In the genomic region with DNA sequence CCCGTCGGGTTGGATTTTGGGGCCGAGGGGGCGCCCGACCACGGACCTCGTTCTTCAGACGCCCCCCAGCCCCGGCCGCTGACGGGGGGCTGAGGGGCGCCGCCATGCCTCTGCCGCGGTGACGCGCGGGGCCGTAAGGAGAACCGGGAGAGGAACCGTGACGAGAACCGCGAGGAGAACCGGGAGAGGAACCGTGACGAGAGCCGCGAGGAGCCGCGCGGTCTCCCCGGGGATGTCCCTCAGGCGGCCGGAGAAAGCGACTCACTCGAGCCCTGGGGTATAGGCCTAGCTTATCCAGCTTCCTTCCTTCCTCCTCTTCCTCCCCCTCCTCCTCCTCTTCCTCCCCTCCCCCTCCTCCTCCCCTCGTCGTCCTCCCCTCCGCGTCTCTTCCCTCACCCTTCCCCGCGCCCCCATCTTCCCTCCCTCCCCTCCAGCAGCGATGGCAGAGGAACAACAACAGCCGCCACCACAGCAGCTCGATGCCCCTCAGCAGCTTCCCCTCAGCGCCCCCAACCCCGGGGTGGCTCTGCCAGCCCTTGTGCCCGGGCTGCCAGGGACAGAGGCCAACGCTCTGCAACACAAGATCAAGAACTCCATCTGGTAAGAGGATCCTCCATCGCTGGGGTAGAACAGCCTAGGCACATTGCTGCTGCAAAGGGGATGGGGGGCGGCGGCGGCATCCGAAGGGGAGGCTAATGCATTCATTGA, we compare ENCODE assay signal across 8 mouse cellular contexts. TPM values are rescaled to one million over a fixed set of nuclear protein-coding genes. Genes with fewer than 3 reads are reported as not detected.
DNase-seq lines count a peak whose midpoint lies in the region; ATAC-seq lines count a peak whose summit lies in the region.

No protein-coding gene starts in this region.

- peak overlapping the region; percentile 99 for H3K27ac ChIP-seq in hindbrain, embryonic 10.5 days

- H3K9me3 ChIP-seq in hindbrain, embryonic 10.5 days, result no peaks in the 10 kb centered on the region

- H3K4me1 ChIP-seq in hindbrain, embryonic 10.5 days (replicated peaks), result peaks cover 36% of the 10 kb centered on the region

- DNase-seq in MN1 (ENCODE audit: low spot score), result peak; percentile 54
- peak; percentile 72 for DNase-seq in cerebellum, adult 9-10 months
- DNase-seq in hindbrain, embryonic 10.5 days (ENCODE audit: low spot score), result peak; percentile 79
- DNase-seq in layer of hippocampus, postnatal 25 days (ENCODE audit: extremely low spot score in 1 of 2, low spot score in 1 of 2), result peak; percentile 45 to 54
- peak; percentile 62 for DNase-seq in lung, postnatal 10 days
- peak; percentile 59 for DNase-seq in ovary, postnatal 36 days (ENCODE audit: low spot score)
- DNase-seq in thymus, postnatal 14 days, result peak; percentile 77

- peak; percentile 18; the same call in 1 of the 2 replicates for ATAC-seq in frontal cortex, adult (ENCODE audit: low TSS enrichment)

- H3K36me3 ChIP-seq in hindbrain, embryonic 10.5 days, result no peaks in the 10 kb centered on the region

- H3K27me3 ChIP-seq in hindbrain, embryonic 10.5 days (ENCODE audit: insufficient read depth, poor library complexity, severe bottlenecking), result no peaks in the 10 kb centered on the region

- under 1% methylated on average over 54 of the region's 55 CpGs for WGBS in hindbrain, embryonic 10.5 days

- H3K4me3 ChIP-seq in hindbrain, embryonic 10.5 days, result peak overlapping the region; percentile 97

RNA-seq across cellular contexts. Expression of gene Rfx7, which starts 0.5 kb away (rescaled TPM):
- 14.3 and 14.7 TPM in 2 replicates for polyA plus RNA-seq in hindbrain, embryonic 10.5 days (2016; fragmentation: Nextera tagmentation; extraction: Ambion mirVana)
- 10 to 100 TPM; 20.2 to 24.8 TPM for total RNA-seq in layer of hippocampus, postnatal 25 days (2021)

RNA-seq across cellular contexts. Expression of gene Tex9, which starts 40.5 kb away (rescaled TPM):
- polyA plus RNA-seq in hindbrain, embryonic 10.5 days (2016; fragmentation: Nextera tagmentation; extraction: Ambion mirVana), result 47.0 and 66.3 TPM in 2 replicates
- 1 to 10 TPM; 5.8 to 7.5 TPM for total RNA-seq in layer of hippocampus, postnatal 25 days (2021)

Comparison
In these comparisons a context has a peak if more than half of its experiments do, and no peak if none do; other contexts are left out.
1. Peak in every context shown above with its lines: DNase-seq, ATAC-seq, H3K4me3 ChIP-seq and H3K27ac ChIP-seq.